Comparison of ENCODE assay signal across 22 mouse cellular contexts in genomic region chr5:103166755-103167154, GRCm38 (mm10). TPM values are rescaled to one million over a fixed set of nuclear protein-coding genes. Genes with fewer than 3 reads are reported as not detected.
A peak's percentile ranks its signal among the peaks of the same experiment; 100 is the strongest.
DNase-seq lines count a peak whose midpoint lies in the region; ATAC-seq lines count a peak whose summit lies in the region.
"Had no signal": no experiment of that assay in that cellular context is flagged by ENCODE, and none has a peak within 500 bp of the region (broad histone marks: within the 10 kb centered on the region; RNA-seq: fewer than 3 reads in every experiment).

No protein-coding gene starts in this region.

- 0 out of 2 replicates have a peak, but pooled peaks cover 5% of the 10 kb centered on the region for H3K9me3 ChIP-seq in forebrain, embryonic 15.5 days
- peaks cover 2% of the 10 kb centered on the region; the same call in 1 of the 2 replicates for H3K9me3 ChIP-seq in forebrain, embryonic 12.5 days
- no peaks in the 10 kb centered on the region for H3K9me3 ChIP-seq in hindbrain, embryonic 13.5 days
- peaks cover 13% of the 10 kb centered on the region for H3K9me3 ChIP-seq in hindbrain, embryonic 10.5 days
- H3K9me3 ChIP-seq in midbrain, embryonic 11.5 days (ENCODE audit: control insufficient read depth, low read length), result no peaks in the 10 kb centered on the region; the same call in 1 of the 2 replicates
- H3K9me3 ChIP-seq in midbrain, embryonic 13.5 days, result peaks cover 6% of the 10 kb centered on the region; the same call in 1 of the 2 replicates
- H3K9me3 ChIP-seq in neural tube, embryonic 15.5 days (replicated peaks), result no peaks in the 10 kb centered on the region
- H3K9me3 ChIP-seq: embryonic facial prominence, embryonic 12.5 days; hindbrain, embryonic 15.5 days had no signal

- no peaks in the 10 kb centered on the region for H3K27me3 ChIP-seq in forebrain, embryonic 15.5 days
- no peaks in the 10 kb centered on the region for H3K27me3 ChIP-seq in forebrain, embryonic 12.5 days
- H3K27me3 ChIP-seq in hindbrain, embryonic 13.5 days, result no peaks in the 10 kb centered on the region
- H3K27me3 ChIP-seq in hindbrain, embryonic 10.5 days (ENCODE audit: insufficient read depth, poor library complexity, severe bottlenecking), result no peaks in the 10 kb centered on the region
- no peaks in the 10 kb centered on the region for H3K27me3 ChIP-seq in midbrain, embryonic 11.5 days (ENCODE audit: control insufficient read depth, insufficient read depth, low read length)
- H3K27me3 ChIP-seq in midbrain, embryonic 13.5 days, result no peaks in the 10 kb centered on the region
- no peaks in the 10 kb centered on the region for H3K27me3 ChIP-seq in neural tube, embryonic 15.5 days (replicated peaks)
- H3K27me3 ChIP-seq: embryonic facial prominence, embryonic 12.5 days; heart, embryonic 13.5 days; hindbrain, embryonic 15.5 days had no signal

- no peak for DNase-seq in hindbrain, embryonic 10.5 days (ENCODE audit: low spot score)
- peak; percentile 64 for DNase-seq in midbrain, embryonic 11.5 days (ENCODE audit: low spot score, missing footprints)
- DNase-seq: adrenal gland, adult 8-10 months; adrenal gland, postnatal 36 days; B cell, adult 2 months; cerebellum, adult 11 months; cerebellum, adult 8-10 months; cerebellum, postnatal 14 days; gastrocnemius, adult 2 months; gastrocnemius, postnatal 25 days; heart, postnatal 36 days had no signal

- WGBS in forebrain, embryonic 15.5 days, result 81% methylated on average over 2 of the region's 2 CpGs
- WGBS in forebrain, embryonic 12.5 days, result 90% methylated on average over 2 of the region's 2 CpGs
- WGBS in hindbrain, embryonic 13.5 days, result 71% methylated on average over 2 of the region's 2 CpGs
- WGBS in hindbrain, embryonic 10.5 days, result 80% methylated on average over 2 of the region's 2 CpGs
- WGBS in midbrain, embryonic 11.5 days, result 83% methylated on average over 2 of the region's 2 CpGs
- WGBS in midbrain, embryonic 13.5 days, result 76% methylated on average over 2 of the region's 2 CpGs
- 67% methylated on average over 2 of the region's 2 CpGs for WGBS in neural tube, embryonic 15.5 days

- H3K9ac ChIP-seq in forebrain, embryonic 15.5 days (replicated peaks), result no peak overlapping the region
- H3K9ac ChIP-seq in forebrain, embryonic 12.5 days, result no peak overlapping the region
- no peak overlapping the region for H3K9ac ChIP-seq in hindbrain, embryonic 13.5 days
- H3K9ac ChIP-seq in midbrain, embryonic 11.5 days (ENCODE audit: low read length), result no peak overlapping the region
- no peak overlapping the region for H3K9ac ChIP-seq in midbrain, embryonic 13.5 days (replicated peaks)
- H3K9ac ChIP-seq in neural tube, embryonic 15.5 days (replicated peaks), result no peak overlapping the region
- H3K9ac ChIP-seq: embryonic facial prominence, embryonic 12.5 days; heart, embryonic 13.5 days; hindbrain, embryonic 15.5 days had no signal

- peak overlapping the region; percentile 31; the same call in 1 of the 2 replicates for H3K27ac ChIP-seq in forebrain, embryonic 15.5 days (replicated peaks)
- H3K27ac ChIP-seq in forebrain, embryonic 12.5 days, result no peak overlapping the region
- peak overlapping the region; percentile 58 for H3K27ac ChIP-seq in hindbrain, embryonic 13.5 days
- H3K27ac ChIP-seq in hindbrain, embryonic 10.5 days, result no peak overlapping the region
- H3K27ac ChIP-seq in midbrain, embryonic 11.5 days (ENCODE audit: low read depth, low read length), result no peak overlapping the region
- H3K27ac ChIP-seq in midbrain, embryonic 13.5 days, result no peak overlapping the region
- H3K27ac ChIP-seq in neural tube, embryonic 15.5 days (replicated peaks), result peak overlapping the region; percentile 18; the same call in 1 of the 2 replicates
- H3K27ac ChIP-seq: embryonic facial prominence, embryonic 12.5 days; gastrocnemius, adult 2 months; heart, embryonic 13.5 days had no signal

- H3K4me2 ChIP-seq in forebrain, embryonic 15.5 days (replicated peaks), result no peak overlapping the region
- no peak overlapping the region for H3K4me2 ChIP-seq in forebrain, embryonic 12.5 days
- H3K4me2 ChIP-seq in hindbrain, embryonic 13.5 days, result no peak overlapping the region
- no peak overlapping the region for H3K4me2 ChIP-seq in midbrain, embryonic 11.5 days
- no peak overlapping the region for H3K4me2 ChIP-seq in midbrain, embryonic 13.5 days (replicated peaks)
- no peak overlapping the region for H3K4me2 ChIP-seq in neural tube, embryonic 15.5 days
- H3K4me2 ChIP-seq: embryonic facial prominence, embryonic 12.5 days; heart, embryonic 13.5 days; hindbrain, embryonic 15.5 days had no signal

- no peaks in the 10 kb centered on the region for H3K36me3 ChIP-seq in forebrain, embryonic 15.5 days
- H3K36me3 ChIP-seq in forebrain, embryonic 12.5 days (replicated peaks), result no peaks in the 10 kb centered on the region
- H3K36me3 ChIP-seq in hindbrain, embryonic 13.5 days, result peaks cover 5% of the 10 kb centered on the region; the same call in 1 of the 2 replicates
- no peaks in the 10 kb centered on the region for H3K36me3 ChIP-seq in hindbrain, embryonic 10.5 days
- no peaks in the 10 kb centered on the region for H3K36me3 ChIP-seq in midbrain, embryonic 11.5 days (ENCODE audit: control insufficient read depth, insufficient read depth, low read length)
- H3K36me3 ChIP-seq in midbrain, embryonic 13.5 days, result no peaks in the 10 kb centered on the region
- H3K36me3 ChIP-seq in neural tube, embryonic 15.5 days, result no peaks in the 10 kb centered on the region
- H3K36me3 ChIP-seq: embryonic facial prominence, embryonic 12.5 days; G1E; heart, embryonic 13.5 days; hindbrain, embryonic 15.5 days had no signal

- ATAC-seq in forebrain, embryonic 15.5 days (replicated peaks), result no peak
- no peak for ATAC-seq in forebrain, embryonic 12.5 days (ENCODE audit: low FRiP score)
- no peak for ATAC-seq in hindbrain, embryonic 13.5 days (ENCODE audit: low FRiP score)
- ATAC-seq in midbrain, embryonic 11.5 days (ENCODE audit: low FRiP score), result no peak
- no peak for ATAC-seq in midbrain, embryonic 13.5 days
- ATAC-seq in neural tube, embryonic 15.5 days (ENCODE audit: low FRiP score), result no peak
- ATAC-seq: CD4-positive, CD25-positive, alpha-beta regulatory T cell, adult 4 months; inflammation-experienced regulatory T-cells, adult 6 months had no signal

- no peak overlapping the region for H3K4me3 ChIP-seq in forebrain, embryonic 15.5 days
- no peak overlapping the region for H3K4me3 ChIP-seq in forebrain, embryonic 12.5 days (replicated peaks)
- no peak overlapping the region for H3K4me3 ChIP-seq in hindbrain, embryonic 13.5 days
- no peak overlapping the region for H3K4me3 ChIP-seq in hindbrain, embryonic 10.5 days
- H3K4me3 ChIP-seq in midbrain, embryonic 11.5 days (ENCODE audit: low read depth, low read length), result no peak overlapping the region
- H3K4me3 ChIP-seq in midbrain, embryonic 13.5 days (replicated peaks), result no peak overlapping the region
- H3K4me3 ChIP-seq in neural tube, embryonic 15.5 days (replicated peaks), result no peak overlapping the region
- H3K4me3 ChIP-seq: embryonic facial prominence, embryonic 12.5 days; gastrocnemius, adult 2 months; heart, embryonic 13.5 days; hindbrain, embryonic 15.5 days had no signal

- H3K4me1 ChIP-seq in forebrain, embryonic 15.5 days, result peaks cover 12% of the 10 kb centered on the region
- H3K4me1 ChIP-seq in forebrain, embryonic 12.5 days, result peaks cover 6% of the 10 kb centered on the region
- peaks cover 17% of the 10 kb centered on the region for H3K4me1 ChIP-seq in hindbrain, embryonic 13.5 days (replicated peaks)
- H3K4me1 ChIP-seq in hindbrain, embryonic 10.5 days (replicated peaks), result peaks cover 6% of the 10 kb centered on the region
- peaks cover 6% of the 10 kb centered on the region for H3K4me1 ChIP-seq in midbrain, embryonic 11.5 days (ENCODE audit: control insufficient read depth, insufficient read depth, low read length)
- H3K4me1 ChIP-seq in midbrain, embryonic 13.5 days (replicated peaks), result peaks cover 16% of the 10 kb centered on the region
- H3K4me1 ChIP-seq in neural tube, embryonic 15.5 days, result peaks cover 13% of the 10 kb centered on the region
- H3K4me1 ChIP-seq: embryonic facial prominence, embryonic 12.5 days; heart, embryonic 13.5 days had no signal

RNA-seq across cellular contexts. Expression of gene Mapk10, which starts 44.4 kb away (rescaled TPM):
- polyA plus RNA-seq in forebrain, embryonic 15.5 days (2015; fragmentation: Nextera tagmentation; extraction: Ambion mirVana), result 76.5 and 83.9 TPM in 2 replicates
- 41.7 and 55.1 TPM in 2 replicates for polyA plus RNA-seq in forebrain, embryonic 12.5 days (2016; fragmentation: Nextera tagmentation; extraction: Ambion mirVana)
- 88.8 and 101 TPM in 2 replicates for polyA plus RNA-seq in hindbrain, embryonic 13.5 days (2015; fragmentation: Nextera tagmentation; extraction: Ambion mirVana)
- polyA plus RNA-seq in hindbrain, embryonic 10.5 days (2016; fragmentation: Nextera tagmentation; extraction: Ambion mirVana), result 18.2 and 48.1 TPM in 2 replicates
- polyA plus RNA-seq in midbrain, embryonic 11.5 days (2014; fragmentation: Nextera tagmentation; extraction: Ambion mirVana), result 47.6 and 55.8 TPM in 2 replicates
- polyA plus RNA-seq in midbrain, embryonic 13.5 days (2015; fragmentation: Nextera tagmentation; extraction: Ambion mirVana), result 104 and 107 TPM in 2 replicates
- 78.7 and 90.3 TPM in 2 replicates for polyA plus RNA-seq in neural tube, embryonic 15.5 days (2015; fragmentation: Nextera tagmentation; extraction: Ambion mirVana)
- polyA plus RNA-seq: CD4-positive, CD25-positive, alpha-beta regulatory T cell, adult 4 months; G1E; inflammation-experienced regulatory T-cells, adult 6 months had no signal

Comparison
In these comparisons a context has a peak if more than half of its experiments do, and no peak if none do; other contexts are left out.
1. H3K27ac ChIP-seq: peak in forebrain, embryonic 15.5 days (single experiment), hindbrain, embryonic 13.5 days (single experiment) and neural tube, embryonic 15.5 days (single experiment); none in forebrain, embryonic 12.5 days (single experiment), hindbrain, embryonic 10.5 days (single experiment), midbrain, embryonic 11.5 days (single experiment) and midbrain, embryonic 13.5 days (single experiment).